Mouse (Mus musculus) MEL-GATA-1-ER (cell line): ENCODE measurements around the gene Nipal1.
A peak's percentile ranks its signal among the peaks of the same experiment; 100 is the strongest.

ENCODE experiments used
- DNase-seq: peaks from one replicate; pipeline ENCODE4 v3.0.0-alpha.2; 2012; ENCODE audit warnings: low read depth; ENCODE audit errors: extremely low read depth

The Nipal1 gene

GRCm38 (mm10) chr5:72664854-72665253, 17.3 kb downstream of the Nipal1 start:
- DNase-seq: no peak

- DNase-seq: peak; percentile 59
These were observed 17.7 kb downstream of the Nipal1 start for GRCm38 (mm10) chr5:72665281-72665680.

- DNase-seq: no peak
These were observed 18.8 kb downstream of the Nipal1 start for GRCm38 (mm10) chr5:72666428-72666827.

- DNase-seq: no peak
These were observed 20.8 kb downstream of the Nipal1 start for GRCm38 (mm10) chr5:72668351-72668750.

DNA sequence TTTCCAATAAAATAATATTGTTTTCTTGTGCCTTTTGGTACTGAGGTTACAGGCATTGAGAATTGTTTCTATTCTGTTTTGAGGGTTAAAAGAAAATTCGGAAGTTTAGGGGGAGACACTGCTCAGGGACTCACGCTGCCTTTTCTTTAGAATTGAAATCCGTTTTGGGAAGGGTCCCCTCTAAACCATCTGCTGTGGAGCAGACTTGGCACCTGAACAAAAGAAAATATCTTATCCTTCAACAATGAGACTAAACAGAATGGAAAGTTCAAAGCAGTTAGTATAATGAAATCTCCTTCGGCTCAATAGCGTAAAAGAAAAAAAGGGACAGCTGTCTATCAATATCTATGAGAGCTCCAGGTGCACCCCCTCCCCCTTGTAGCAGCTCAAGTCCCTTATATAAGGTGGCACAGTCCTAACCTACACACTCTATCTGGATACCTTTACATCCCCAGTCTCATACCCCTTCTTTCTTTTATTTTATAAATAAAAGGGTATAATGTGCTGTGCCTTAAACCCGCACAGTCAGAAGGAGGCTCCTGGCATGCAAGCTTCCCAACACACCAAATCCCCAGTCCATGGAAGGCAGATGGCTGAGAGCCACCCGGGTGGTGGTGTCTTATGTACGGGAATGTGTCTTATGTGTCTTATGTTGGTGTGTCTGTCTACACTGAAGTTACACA, 23.6 kb downstream of the Nipal1 start:
- DNase-seq: no peak

DNA sequence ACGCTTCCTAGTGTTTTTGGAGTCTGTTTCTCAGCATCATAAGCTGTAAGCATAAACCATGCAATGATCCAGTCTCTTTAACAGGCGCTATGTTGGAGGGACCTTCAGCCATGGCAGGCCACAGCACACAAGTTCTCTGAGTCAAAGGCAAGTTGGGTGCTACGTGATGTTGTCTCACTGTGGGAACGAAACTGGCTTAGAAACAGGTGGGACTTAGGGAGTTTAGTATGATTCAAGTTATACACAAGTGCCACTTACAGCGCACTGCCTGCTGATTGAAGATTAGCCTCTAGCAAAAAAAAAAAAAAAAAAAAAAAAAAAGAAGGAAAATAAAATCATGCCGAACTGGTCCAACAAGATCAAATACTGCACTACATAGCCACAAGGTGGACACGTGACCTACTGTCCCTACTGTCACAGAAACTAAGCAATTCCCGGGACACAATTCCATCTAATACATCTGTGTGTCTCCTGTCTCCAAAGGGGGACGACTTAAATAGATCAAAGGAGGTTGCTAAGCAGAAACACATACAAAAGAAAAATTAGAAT, 27.5 kb downstream of the Nipal1 start:
- no peak for DNase-seq

GRCm38 (mm10) chr5:72681451-72681850, 33.9 kb downstream of the Nipal1 start:
- no peak for DNase-seq

DNA sequence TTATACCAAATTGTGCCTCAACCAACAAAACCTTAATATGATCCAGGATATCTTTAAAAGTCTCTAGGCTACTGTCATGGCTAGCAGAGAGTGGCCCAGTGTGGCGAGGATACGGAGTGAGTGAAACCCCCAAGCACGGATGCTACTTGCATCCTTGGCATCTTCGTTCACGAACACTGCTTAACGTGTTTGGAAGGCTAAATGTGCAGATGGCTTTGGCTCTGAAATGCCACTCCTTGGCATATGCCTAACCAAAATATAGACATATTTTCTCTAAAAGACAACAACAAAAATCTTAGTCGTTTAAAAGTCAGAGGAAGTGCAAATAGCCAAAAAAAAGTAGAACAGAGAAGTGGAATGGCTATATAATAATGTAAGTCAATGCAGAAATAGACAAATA, 42.0 kb downstream of the Nipal1 start:
- DNase-seq: no peak

- DNase-seq: no peak
These were observed 42.9 kb downstream of the Nipal1 start for GRCm38 (mm10) chr5:72690516-72690915.

DNA sequence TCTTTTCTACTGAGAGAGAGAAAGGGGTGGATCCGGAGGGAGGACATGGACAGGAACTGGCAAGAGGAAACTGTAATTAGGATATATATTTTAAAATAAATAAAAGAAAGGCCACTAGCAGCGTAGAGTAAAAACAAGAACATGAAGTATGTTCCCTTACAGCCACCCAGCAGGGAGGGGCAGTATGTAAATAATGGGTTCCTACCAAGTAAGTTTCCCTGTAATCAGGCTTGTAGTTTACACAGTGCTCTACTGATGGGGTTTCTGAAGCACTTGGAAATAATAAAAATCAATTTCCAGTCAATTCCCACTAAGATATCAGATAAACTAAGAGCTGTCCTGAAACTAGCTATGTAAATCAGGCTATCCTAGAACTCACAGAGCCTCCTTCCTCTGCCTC, 47.1 kb downstream of the Nipal1 start:
- DNase-seq: no peak

- DNase-seq: no peak
These were observed 48.9 kb downstream of the Nipal1 start for GRCm38 (mm10) chr5:72696491-72696890.

- DNase-seq: no peak
These were observed 50.7 kb downstream of the Nipal1 start for GRCm38 (mm10) chr5:72698343-72698742.

DNA sequence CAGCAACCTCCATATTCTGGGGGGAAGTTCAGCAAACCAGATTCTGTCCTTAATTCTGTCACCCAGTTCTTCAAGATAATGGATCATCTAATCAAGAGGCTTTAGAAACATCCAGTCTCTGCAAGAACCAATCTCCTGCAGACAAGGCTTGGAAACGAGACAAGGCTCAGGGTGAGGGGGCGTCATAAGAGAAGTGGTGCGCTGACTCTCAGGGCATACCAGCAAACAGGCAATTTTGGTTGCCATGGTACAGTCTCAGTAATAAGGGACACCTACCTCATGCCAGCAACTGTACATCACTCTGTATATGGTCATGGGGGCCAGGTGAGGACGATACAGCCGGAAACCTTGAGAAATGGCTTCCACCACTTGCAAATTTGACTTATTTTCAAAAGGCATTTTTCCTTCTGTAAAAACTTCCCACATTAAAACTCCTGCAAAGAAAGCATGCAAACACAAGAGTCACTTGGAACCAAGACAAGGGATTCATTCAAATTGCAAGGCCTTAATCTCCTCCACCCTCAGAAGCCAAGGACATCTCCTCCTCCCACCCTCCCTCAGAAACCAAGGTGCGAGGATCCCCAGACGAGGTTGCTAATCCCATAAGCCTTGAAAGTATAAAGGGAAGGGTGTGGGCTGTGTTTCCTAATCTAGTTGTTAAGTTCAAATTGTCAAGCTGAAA, 51.4 kb downstream of the Nipal1 start:
- no peak for DNase-seq

DNA sequence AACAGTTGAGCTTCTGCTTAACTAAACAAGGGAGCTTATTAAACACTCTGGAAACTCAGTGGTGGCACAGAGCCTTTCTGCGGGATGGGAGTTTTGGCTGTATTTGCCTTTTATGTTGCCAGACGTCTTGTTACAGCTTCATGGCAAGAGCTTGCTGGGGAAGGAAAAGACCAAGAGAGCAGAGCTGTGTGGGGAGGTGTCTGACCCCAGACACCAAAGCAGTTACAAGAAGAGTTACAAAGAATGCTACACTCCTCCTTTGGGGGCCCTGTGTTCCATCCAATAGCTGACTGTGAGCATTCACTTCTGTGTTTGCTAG, 51.9 kb downstream of the Nipal1 start:
- no peak for DNase-seq

- no peak for DNase-seq
These were observed 54.6 kb downstream of the Nipal1 start for GRCm38 (mm10) chr5:72702202-72702601.

GRCm38 (mm10) chr5:72706095-72706494, 58.5 kb downstream of the Nipal1 start:
- DNase-seq: no peak

DNA sequence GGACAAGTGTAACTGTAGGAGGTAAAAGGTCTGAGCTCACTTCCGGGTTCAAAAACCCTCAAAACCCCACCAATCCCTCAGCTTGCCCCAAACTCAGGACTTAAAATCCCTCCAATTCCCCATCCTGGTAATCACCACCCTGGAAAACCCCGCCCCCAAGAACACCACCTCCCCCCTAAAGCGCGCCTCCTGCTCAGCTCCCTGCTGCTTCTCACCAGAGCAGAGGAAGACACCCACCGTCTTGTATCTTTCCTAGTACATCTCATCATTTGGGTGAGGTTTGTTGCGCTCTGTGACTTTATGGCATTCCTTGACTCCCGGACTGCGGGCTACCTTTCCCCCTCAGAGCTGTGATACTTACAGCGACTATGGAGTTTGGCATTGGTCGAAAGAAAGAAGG, 59.1 kb downstream of the Nipal1 start:
- DNase-seq: no peak

DNA sequence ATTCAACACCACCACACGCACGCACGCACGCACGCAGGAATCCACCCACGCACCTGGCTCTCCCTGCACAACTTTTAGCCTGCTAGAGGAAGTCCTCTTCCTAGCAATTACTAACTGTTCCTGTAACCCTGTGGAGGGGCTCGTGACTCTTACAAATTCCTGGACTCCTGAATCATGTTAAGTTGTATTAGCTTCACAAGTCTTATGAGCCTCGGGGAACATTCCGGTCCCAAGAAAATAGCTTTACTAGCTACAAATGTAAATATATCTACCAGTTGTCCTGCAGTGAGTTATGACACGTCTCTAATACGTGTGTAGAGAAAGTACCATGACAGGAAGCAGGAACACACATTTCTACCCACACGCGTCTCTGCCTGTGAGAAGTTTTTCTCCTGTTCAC, 61.9 kb downstream of the Nipal1 start:
- no peak for DNase-seq

GRCm38 (mm10) chr5:72709976-72710375, 62.4 kb downstream of the Nipal1 start:
- DNase-seq: no peak

DNA sequence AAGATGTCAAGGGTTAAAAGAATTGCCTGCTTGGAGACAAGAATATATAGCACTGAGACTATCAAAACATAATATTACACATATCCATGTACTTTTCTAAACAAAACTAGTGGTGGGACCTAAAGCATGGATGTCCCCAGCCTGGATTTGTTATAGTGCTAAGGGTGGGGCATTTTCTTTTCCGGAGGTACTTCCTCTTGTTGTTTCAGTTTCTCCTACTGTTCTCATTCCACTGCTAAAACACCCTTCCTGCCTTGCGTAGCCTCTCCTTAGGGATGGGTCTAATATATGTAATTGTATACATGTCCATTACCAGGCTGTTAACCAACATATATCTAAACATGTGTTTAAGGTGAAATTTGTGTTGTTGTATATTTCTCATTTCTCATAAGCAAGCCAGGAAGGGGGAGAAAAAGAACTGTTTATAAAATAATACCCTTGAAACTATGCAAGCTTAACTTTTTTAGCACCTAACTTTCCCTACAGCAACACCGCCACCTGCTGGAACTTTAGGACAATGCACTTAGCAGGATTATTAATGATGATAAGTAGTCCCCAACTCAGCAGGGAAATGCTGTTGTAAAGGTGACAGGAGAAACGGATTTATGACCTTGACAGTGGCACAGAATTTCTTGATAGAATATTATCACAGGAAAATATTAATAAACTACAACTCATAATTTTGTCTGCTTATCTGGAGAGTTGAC, 63.1 kb downstream of the Nipal1 start:
- DNase-seq: peak; percentile 37

- no peak for DNase-seq
These were observed 73.0 kb downstream of the Nipal1 start for GRCm38 (mm10) chr5:72720587-72720986.
